Mouse (Mus musculus): Measurements from ENCODE around the gene Dip2b. TPM values are rescaled to one million over a fixed set of nuclear protein-coding genes. Genes with fewer than 3 reads are reported as not detected.

Gene Dip2b
- polyA plus RNA-seq, 1 experiment from 2014 or later = 26.6 TPM

- Histone ChIP-seq H3K4me3 (no peak overlapping the region), H3K27me3 (no peaks in the 10 kb centered on the region), H3K9ac (replicated peaks) (no peak overlapping the region), H3K36me3 (peaks cover 21% of the 10 kb centered on the region), H3K9me3 (no peaks in the 10 kb centered on the region), H3K27ac (replicated peaks) (no peak overlapping the region), H3K4me2 (replicated peaks) (no peak overlapping the region), H3K4me1 (no peaks in the 10 kb centered on the region)
- 18% methylated on average over 4 of the region's 4 CpGs for WGBS
- no peak for ATAC-seq (ENCODE audit: low FRiP score, low read depth)
Measured at GRCm38 (mm10) chr15:100263246-100263905, 224.9 kb downstream of the Dip2b start.

DNA sequence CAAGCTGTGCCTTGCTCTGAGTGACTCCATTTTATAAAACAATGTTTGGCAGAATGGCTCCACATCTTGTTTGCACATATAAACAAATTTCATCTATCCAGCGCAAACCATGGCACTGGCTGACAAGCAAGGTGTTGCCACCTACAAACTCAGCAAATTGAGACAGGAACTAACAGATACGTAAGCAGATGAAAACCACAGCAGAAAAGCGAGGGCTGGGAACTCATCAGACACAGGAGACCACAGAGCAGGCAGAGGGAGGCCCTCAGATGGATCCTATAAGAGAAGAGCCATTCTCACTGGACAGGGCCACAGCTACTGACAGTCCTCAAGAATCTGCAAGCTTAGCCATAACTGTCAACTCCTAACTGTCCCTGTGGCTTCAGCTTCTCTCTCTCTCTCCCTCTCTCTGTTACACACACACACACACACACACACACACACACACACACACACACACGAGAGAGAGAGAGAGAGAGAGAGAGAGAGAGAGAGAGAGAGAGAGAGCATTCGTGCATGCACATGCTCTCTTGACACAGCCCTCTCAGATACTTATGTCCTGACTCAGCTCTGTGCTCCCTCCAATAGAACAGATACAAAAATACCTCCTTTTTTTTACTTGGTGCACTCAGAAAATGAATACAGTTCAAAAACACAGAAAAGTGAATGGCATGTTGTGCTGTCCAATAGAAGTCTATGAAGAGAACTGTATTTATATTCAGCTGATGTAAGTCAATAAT is 227.3 kb downstream of the Dip2b start:
- WGBS = 90% methylated on average over 4 of the region's 5 CpGs
- Histone ChIP-seq H3K36me3 (peaks cover 6% of the 10 kb centered on the region), H3K27me3 (no peaks in the 10 kb centered on the region; the same call in 1 of the 2 replicates)

DNA sequence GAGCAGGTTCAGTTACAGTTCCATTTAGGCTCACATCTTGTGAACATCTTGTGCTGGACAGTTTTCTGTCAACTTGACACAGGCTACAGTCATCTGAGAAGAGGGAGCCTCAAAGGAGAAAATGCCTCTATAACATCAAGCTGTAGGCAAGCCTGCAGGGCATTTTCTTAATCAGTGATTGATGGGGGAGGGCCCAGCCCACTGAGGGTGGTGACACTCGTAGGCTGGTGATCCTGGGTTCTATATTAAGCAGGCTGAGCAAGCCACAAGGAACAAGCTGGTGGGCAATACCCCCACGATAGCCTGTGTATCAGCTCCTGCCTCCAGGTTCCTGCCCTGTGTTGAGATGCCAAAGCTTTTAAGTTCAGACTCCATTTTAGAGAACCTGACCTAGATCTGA is 230.5 kb downstream of the Dip2b start:
- no peak overlapping the region for H3K9ac ChIP-seq (replicated peaks)
- ATAC-seq (ENCODE audit: low FRiP score, low read depth) = no peak
- peaks cover 3% of the 10 kb centered on the region; the same call in 1 of the 2 replicates for H3K27me3 ChIP-seq
- H3K36me3 ChIP-seq = no peaks in the 10 kb centered on the region
- no peak overlapping the region for H3K4me3 ChIP-seq
- no peak overlapping the region for H3K27ac ChIP-seq (replicated peaks)
- WGBS = 86% methylated on average over 2 of the region's 2 CpGs
- H3K4me1 ChIP-seq = no peaks in the 10 kb centered on the region
- H3K9me3 ChIP-seq = no peaks in the 10 kb centered on the region
- no peak overlapping the region for H3K4me2 ChIP-seq (replicated peaks)

More for the DNA sequence above, 227.3 kb downstream of the Dip2b start:
- H3K9ac ChIP-seq (replicated peaks) = no peak overlapping the region
- no peak for ATAC-seq (ENCODE audit: low FRiP score, low read depth)
- H3K27ac ChIP-seq (replicated peaks) = no peak overlapping the region
- H3K4me1 ChIP-seq = no peaks in the 10 kb centered on the region
- no peak overlapping the region for H3K4me2 ChIP-seq (replicated peaks)
- H3K9me3 ChIP-seq = no peaks in the 10 kb centered on the region
- no peak overlapping the region for H3K4me3 ChIP-seq

Other genes starting within 250 kb of the Dip2b start
- gene Lima1, start 163.2 kb upstream of the Dip2b start, polyA plus RNA-seq (2016; fragmentation: Nextera tagmentation; extraction: Ambion mirVana) = 25.3 and 27.5 TPM in 2 replicates
- 0.17 TPM in 1 of 2 replicates, not detected in the other for gene Fam186a, start 71.6 kb upstream of the Dip2b start, polyA plus RNA-seq (2016; fragmentation: Nextera tagmentation; extraction: Ambion mirVana)
- gene Larp4, start 68.6 kb upstream of the Dip2b start, polyA plus RNA-seq (2016; fragmentation: Nextera tagmentation; extraction: Ambion mirVana) = 35.6 and 35.8 TPM in 2 replicates
- gene Atf1, start 189.2 kb downstream of the Dip2b start, polyA plus RNA-seq (2016; fragmentation: Nextera tagmentation; extraction: Ambion mirVana) = 32.6 and 36.3 TPM in 2 replicates
- gene Tmprss12, start 242.2 kb downstream of the Dip2b start, polyA plus RNA-seq (2016; fragmentation: Nextera tagmentation; extraction: Ambion mirVana) = not detected in 2 replicates